Mouse (Mus musculus) layer of hippocampus, postnatal 36 days (tissue): ENCODE measurements at regions not wholly inside any gene's neighbourhood (a gene's known extent, or its start where the extent isn't known, plus 50 kb on each side); places are given as distances from the start of the nearest gene placed in this dataset.

Experiments
- DNase-seq, 2 experiments: peaks; one replicate each; pipeline ENCODE4 v3.0.0; 2022

- no peak for DNase-seq
These were observed 196.7 kb downstream of the Hlx start for GRCm38 (mm10) chr1:184535691-184536090.

GRCm38 (mm10) chr1:184534511-184534910 lies 197.9 kb downstream of the Hlx start:
- no peak for DNase-seq

DNA sequence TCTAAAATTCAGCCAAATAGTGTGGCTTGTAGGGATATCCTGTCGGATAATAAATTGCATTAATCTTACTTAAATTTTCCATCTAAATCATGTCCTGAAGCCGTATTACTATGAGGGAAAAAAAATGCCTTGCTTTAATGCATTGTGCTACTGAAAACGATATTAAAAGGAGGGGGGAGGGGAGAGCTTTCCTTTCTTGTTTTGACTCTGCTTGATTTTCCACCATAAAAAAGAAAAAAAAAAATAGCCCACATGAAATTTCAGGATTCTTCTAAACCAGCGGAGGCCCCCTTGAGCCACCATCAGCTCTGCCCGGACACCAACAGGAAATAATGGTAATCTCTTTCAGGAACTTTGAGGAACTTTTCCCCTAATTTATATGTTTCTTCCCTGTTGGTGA lies 198.5 kb downstream of the Hlx start:
- DNase-seq: no peak

GRCm38 (mm10) chr1:184532488-184533055 lies 199.8 kb downstream of the Hlx start:
- no peak for DNase-seq

DNA sequence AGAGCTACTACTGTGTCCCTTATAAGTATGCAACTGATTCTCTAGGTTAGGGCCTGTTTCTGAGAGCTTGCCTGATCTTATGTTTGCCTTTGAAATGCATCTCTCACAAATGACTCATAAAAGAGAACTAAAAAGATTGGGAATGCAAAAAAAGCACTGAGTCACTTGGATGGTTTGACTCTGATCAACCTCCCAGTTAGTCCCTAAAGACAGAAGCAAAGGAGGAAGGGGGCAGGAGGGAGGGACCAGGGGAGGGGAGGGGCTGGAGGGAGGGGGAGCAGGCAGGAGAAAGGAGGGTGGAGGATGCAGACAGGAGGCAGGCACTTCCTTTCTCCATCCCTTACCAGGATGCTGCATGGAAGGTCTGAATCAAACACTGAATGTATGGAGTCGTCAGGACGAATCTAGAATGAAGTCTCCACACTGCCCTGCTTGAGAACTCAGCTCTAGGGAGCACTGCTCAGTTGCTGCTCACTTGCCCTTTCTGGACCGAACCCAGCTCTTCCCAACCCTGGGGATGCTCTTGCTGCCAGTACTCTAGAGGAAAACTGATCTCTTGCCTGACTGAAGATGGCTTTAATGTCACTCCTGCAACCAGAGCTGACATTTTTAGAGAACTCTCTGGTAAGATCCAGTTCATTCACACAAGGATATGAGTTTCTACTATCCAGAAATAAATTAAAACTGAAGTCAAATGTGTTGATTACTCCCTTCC lies 201.7 kb downstream of the Hlx start:
- DNase-seq: no peak

DNA sequence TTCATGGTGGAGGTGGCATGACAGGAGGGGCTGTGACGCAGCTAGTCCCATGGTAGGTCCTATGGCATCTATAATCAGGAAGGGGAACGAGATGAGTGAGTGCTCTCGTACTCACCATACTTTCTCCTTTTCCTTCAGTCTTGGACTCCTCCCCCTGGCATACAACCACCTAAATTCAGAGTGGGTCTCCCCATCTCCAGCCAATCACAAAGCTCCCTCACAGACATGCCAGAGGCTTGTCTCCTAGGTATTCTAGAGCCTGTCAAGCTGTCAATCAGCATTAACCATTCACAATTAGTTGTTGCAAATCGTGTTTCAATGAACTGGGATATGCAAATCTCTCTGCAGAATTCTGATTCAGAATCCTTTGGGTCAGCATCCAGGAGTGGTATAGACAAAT lies 206.7 kb downstream of the Hlx start:
- no peak for DNase-seq

GRCm38 (mm10) chr1:184519551-184519950 lies 212.9 kb downstream of the Hlx start:
- DNase-seq: no peak

DNA sequence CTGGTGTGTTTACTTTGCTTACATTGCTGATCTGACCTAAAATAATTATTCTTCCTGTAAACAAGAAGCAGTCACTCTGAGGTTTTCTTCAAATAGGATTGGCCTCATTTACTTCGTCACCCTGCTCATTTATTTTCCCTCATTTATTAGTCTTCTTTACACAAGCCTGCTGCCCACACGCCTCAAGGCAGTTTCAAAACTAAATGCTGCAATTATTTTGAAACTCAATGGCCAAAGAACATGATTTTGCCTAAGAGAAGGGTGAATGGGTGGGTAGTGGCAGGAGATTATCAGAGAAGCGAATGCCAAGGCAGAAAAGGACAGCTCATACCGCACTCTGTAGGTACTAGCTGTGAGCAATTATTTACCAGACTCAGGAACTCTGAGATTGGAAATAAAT lies 227.8 kb downstream of the Hlx start:
- DNase-seq: no peak

GRCm38 (mm10) chr1:184503827-184504355 lies 228.5 kb downstream of the Hlx start:
- DNase-seq: no peak

- DNase-seq: no peak
These were observed 231.7 kb downstream of the Hlx start for GRCm38 (mm10) chr1:184500702-184501101.

DNA sequence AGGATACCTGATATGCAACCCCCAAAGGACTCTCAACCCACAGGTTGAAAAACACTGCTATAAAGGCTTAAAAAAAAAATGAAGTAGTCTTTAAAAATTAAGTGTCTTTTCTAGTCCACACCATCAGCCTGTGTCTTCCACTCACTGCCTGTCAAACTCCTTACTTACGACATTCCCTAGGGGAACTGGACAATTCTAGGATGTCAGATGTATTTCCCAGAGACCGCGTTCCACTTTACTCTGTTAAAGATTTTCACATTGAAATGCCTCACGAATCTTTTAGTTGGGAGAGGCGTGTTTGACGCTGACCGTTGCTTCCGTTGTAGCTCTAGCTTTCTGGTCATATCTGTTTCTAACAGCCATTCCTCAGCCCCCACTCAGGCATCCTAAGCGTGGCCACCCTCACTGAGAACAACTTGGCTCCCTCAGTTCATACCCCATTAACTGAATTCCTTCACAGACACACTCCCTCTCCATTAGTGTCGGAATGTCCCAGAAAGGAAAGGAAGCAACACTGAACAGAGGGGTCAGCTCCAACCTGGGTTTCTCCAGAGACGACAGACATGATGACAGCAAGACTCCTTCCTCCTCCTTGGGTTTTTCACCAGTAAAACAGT lies 233.4 kb downstream of the Hlx start:
- no peak for DNase-seq

- no peak for DNase-seq
These were observed 235.4 kb downstream of the Hlx start for GRCm38 (mm10) chr1:184497007-184497406.

- DNase-seq: no peak
These were observed 238.6 kb downstream of the Hlx start for GRCm38 (mm10) chr1:184493811-184494210.

DNA sequence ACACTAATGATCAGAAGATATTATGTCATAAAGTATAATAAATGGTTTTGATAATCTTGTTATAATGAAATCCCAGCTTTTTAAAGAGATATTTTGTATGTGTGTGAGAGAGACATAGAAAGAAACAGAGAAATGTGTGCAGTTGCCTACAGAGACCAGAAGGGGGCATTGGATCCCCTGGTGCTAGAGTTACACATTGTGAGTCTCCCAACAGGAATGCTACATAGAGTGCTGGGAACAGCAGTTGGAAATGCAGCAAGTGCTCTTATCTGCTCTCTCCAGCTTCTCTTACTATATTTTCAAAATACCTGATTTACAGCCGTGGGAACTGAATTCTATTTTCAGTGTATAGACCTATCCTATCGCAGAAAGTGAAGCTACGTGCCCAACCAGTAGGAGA lies 240.3 kb downstream of the Hlx start:
- no peak for DNase-seq

DNA sequence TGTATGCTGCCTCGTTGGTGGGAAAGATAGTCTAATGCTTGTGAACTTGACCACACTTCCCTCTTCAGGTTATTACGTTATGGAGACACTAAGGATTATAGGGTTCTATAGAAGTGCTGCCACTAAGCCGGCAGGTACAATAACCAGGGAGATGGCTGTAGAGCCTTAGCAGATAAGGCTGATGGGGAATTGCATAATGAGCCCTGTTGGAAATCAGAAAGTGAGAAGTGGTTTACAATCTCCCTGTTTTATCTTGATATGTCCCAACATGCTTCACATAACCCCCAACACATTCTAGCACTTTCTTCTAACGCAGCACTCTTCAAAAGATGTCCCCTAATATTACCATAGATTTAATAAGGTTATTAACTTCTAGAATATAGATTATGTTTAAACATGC lies 241.2 kb downstream of the Hlx start:
- no peak for DNase-seq

GRCm38 (mm10) chr1:184487409-184487808 lies 245.0 kb downstream of the Hlx start:
- DNase-seq: no peak

DNA sequence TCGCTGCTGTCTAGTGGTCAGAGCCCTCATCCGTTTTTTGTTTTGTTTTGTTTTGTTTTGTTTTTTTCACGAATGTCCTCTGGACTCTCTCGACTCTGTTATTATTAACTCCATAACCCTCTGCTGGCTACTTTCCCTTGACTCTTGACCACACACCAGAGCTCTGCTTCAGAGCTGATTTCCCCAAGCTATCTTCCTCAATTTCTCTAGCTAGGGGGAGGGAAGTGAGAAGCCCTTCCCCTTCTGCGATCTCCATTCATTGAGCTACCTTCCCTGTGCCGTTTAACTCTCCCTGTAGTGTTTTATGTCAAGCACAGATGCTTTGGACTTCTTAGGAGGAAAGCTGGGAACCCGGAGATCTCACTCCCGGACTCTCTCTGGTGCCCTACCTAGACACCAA lies 247.6 kb downstream of the Hlx start:
- no peak for DNase-seq

DNA sequence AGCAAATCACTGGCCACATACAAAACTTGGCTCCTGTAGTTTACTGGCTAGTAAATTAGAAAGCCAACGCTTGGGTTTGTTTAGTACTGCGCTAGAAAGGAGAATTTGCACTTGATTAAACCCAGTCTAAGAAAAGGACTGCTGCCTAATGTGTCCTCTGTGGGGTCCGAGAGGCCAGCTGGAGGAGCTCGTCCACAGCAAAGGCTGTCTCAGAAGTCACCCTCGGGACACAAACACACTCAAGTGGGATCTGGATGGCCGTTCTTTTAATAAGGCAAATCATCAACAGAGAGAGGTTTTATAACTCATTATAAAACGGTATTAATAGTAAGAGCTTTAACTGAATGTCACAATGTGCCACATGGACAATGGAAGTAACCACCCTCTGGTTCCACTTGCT lies 249.0 kb downstream of the Hlx start:
- no peak for DNase-seq

DNA sequence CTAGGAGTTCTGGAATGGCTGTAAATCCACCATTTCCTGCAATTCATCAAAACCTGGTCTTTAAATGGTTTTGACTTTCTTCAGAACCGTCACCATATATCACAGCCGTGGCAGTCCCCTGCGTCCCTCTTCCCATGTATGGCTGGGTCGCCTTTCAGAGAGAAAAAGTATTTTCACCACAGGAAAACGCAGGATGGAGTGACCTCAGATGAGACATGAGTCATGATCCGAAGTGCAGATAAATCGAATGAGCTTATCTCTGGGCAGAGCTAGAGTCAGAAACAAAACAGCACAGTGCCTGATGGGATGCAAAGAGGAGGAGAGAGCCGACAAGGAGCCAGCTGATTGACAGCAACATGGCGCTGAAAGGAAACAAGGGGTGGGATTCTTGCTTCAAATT lies 250.4 kb downstream of the Hlx start:
- DNase-seq: no peak

GRCm38 (mm10) chr1:184480571-184481220 lies 251.7 kb downstream of the Hlx start:
- DNase-seq: no peak

GRCm38 (mm10) chr1:184478006-184478405 lies 254.4 kb downstream of the Hlx start:
- no peak for DNase-seq

GRCm38 (mm10) chr1:184462481-184463124 lies 269.8 kb downstream of the Hlx start:
- no peak for DNase-seq

DNA sequence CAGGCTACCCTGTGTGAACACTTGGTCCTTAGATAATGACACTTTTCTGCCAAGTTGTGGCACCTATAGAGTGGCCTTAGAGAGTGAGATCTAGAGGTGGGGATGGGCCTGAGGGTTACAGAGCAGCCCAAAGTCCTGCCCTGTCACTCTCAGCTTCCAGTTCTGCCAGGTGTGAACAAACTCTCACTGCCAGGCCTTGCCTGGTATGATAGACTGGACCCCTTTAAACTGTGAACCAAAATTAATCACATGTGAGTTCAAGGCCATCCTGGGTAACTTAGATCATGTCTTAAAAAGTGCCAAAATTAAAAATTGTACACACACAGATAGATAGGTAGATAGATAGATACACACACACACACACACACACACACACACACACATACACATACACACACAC lies 271.0 kb downstream of the Hlx start:
- DNase-seq: no peak
